Mouse (Mus musculus): Measurements from ENCODE around the gene Mybl2.

The Mybl2 gene

DNA sequence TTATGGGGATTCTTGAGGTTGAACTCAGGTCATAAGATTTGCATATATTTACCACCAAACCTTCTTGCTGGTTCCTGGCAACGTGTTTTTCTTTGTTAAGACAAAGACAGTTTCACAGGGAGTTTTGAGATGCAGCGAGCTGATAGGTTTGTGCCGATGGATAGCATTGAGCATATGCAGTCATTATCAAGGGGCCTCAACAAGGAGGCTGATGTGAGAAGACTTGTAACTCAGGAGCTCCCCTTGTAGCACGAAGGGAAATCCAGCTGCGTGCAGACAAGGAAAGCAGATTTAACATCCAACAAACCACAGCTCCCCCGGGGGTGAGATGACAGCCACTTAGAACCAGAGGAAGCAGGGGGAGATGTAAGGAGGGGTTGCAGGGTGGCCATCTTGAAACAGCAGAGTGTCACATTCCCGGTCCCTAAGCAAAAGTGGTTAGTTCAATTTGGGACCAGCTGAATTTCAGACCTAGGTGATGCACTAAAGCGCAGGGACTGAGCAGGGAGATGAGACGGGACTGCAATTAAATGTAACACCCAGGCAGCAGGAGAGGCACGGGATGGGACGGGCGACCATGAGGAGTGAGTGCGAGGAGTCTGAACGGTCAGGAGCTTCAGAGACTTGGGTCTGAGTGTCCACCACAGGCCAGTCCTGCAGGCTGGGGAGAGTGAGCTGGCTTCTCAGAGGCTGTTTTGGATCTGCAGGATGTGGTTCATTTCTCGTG lies 66.3 kb downstream of the Mybl2 start:
- no peak for DNase-seq

DNA sequence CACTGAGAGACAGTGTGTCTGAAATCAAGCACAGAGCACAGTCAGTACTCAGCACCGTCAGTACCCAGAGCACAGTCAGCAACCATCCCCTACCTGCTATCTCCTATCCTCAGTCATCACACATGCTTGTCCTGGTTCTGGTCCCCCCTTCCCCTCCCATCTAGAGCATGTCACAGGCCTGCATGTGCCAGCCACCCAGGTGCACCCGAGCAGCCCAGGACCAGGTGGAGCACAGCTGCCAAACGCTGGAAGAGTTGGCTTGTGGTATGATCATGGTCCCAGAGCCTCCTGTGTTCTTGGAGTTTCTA lies 66.8 kb downstream of the Mybl2 start:
- DNase-seq: no peak

DNA sequence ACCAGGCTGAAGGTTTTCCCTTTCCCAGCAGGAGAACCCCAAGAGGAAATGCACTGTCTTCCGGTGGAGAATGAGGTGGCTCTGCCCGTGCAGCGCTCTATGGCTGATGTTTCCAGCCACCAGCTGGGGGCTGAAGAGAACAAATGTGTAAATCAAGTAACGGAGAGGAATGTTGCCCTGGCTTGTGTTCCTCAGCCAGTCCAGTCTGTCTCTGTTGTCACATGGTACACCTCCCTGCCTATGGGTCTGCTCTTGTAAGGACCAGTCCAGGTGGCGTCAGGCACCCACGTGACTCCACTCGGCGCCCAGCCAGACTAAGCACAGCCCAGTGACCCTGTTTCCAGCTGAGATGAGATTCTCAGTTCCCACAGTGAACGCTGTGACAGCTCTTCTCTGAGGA lies 67.8 kb downstream of the Mybl2 start:
- DNase-seq: no peak

DNA sequence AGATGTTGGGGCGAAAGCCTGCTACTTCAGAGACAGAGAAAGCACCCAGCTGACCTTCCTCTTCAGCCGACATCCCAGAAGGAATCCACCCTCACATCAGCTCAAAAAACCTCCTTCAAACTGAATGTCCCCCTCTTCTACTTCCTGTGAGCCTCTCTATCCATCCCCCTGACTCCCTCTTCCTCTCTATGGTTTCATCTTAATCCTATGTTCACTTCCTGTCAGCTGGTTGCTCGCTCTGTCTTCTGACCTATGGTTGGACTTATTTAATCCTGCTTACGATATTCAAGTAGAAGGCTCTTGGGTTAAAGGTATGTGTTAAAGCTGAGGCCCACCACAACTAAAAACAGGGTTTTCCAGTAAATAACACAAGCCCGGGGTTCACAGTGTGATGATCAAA lies 69.0 kb downstream of the Mybl2 start:
- DNase-seq: no peak

DNA sequence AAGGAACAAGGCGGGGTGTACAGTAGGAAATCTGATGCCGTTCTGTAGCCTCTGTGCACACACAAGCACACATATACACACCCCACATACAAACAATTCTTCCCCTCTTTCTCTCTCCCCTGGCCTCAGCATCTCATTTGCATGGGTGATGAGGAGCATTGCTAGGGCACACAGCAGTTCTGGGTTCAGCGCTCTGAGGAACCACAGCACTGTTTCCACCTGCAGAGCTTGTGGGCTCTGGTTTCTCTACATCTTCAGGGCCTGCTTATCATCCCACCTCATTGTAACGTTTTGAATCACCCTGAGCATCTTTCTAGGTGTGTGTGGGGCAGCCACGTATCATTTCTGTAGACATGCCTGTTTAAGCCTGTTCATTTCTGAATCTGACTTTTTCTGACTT lies 76.3 kb downstream of the Mybl2 start:
- DNase-seq: no peak

DNA sequence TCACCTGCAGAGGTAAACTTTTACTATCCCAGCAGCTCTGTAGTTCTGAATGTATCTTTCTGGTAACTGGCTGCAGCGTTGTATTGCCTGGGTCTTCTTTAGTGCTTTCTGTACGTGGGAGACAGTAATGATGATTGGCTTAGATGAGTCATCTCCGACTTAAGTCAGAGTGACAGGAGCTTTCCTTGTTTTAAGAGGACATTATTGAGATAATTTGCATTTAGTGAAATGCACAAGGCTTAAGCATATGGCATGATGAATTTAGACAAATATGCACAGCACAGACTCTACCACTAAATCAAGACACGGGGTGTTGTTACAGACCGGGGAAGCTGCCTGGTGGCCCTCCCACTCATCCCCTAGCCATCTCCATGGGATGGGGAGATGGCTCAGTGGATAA lies 77.8 kb downstream of the Mybl2 start:
- DNase-seq: no peak

Data from cerebellum, adult 11 months (tissue).